Mouse (Mus musculus) liver, embryonic 11.5 days (tissue): ENCODE measurements around the gene Dstn. TPM values are rescaled to one million over a fixed set of nuclear protein-coding genes. Genes with fewer than 3 reads are reported as not detected.

Experiments used
- ATAC-seq: fragments of 200-750 bp; cut with Nextera tagmentation; replicated peaks from 2 replicates; pipeline ENCODE4 v1.8.0; 2017; ENCODE audit warnings: moderate number of reproducible peaks, mild to moderate bottlenecking, moderate TSS enrichment, moderate library complexity; ENCODE audit not compliant: low FRiP score
- DNase-seq: peaks from one replicate; pipeline ENCODE4 v3.0.0-alpha.2; 2017; ENCODE audit warnings: low spot score
- H3K27ac ChIP-seq: fragments of 300-500 bp; sonication (generic); 2 replicates; pipeline ENCODE4 v1.5.1; 2014; ENCODE audit warnings: mild to moderate bottlenecking, low read depth, low read length, control low read depth
- H3K27me3 ChIP-seq: fragments of 300-500 bp; sonication (generic); replicated peaks from 2 replicates; pipeline ENCODE4 v1.6.1; 2014; ENCODE audit warnings: low read length, mixed read lengths; ENCODE audit not compliant: control insufficient read depth, insufficient read depth
- H3K36me3 ChIP-seq: fragments of 300-500 bp; sonication (generic); 2 replicates; pipeline ENCODE4 v1.6.1; 2014; ENCODE audit warnings: mild to moderate bottlenecking, low read length, moderate library complexity, mixed read lengths; ENCODE audit not compliant: control insufficient read depth, insufficient read depth
- H3K4me1 ChIP-seq: fragments of 300-500 bp; sonication (generic); replicated peaks from 2 replicates; pipeline ENCODE4 v1.6.1; 2014; ENCODE audit warnings: low read length, mixed read lengths; ENCODE audit not compliant: control insufficient read depth, insufficient read depth
- H3K4me2 ChIP-seq: fragments of 300-500 bp; sonication (generic); 2 replicates; pipeline ENCODE4 v1.6.1; 2014; ENCODE audit warnings: mild to moderate bottlenecking, control low read depth, moderate library complexity
- H3K4me3 ChIP-seq: fragments of 300-500 bp; sonication (generic); 2 replicates; pipeline ENCODE4 v1.5.1; 2014; ENCODE audit warnings: low read depth, low read length, control low read depth
- H3K9ac ChIP-seq: fragments of 300-500 bp; sonication (generic); 2 replicates; pipeline ENCODE4 v1.6.1; 2014; ENCODE audit warnings: low read depth, low read length, control low read depth
- H3K9me3 ChIP-seq: fragments of 300-500 bp; sonication (generic); 2 replicates; pipeline ENCODE4 v1.6.1; 2016; ENCODE audit warnings: low read length, inconsistent platforms, mixed read lengths; ENCODE audit not compliant: control insufficient read depth
- WGBS: fragments of 180-500 bp; shearing (Covaris S2); extraction: QIAGEN DNeasy Blood & Tissue Kit; methylation state at CpG from one replicate; pipeline ENCODE4 v1.1.7; 2014; 5-methylcytosine and 5-hydroxymethylcytosine counted together
- polyA plus RNA-seq: library from polyadenylated mRNA; unstranded; fragments of >200 nt; fragmentation: Nextera tagmentation; extraction: Ambion mirVana; gene quantifications from 2 replicates; pipeline ENCODE4 v1.2.1, GENCODE M21; 2014

The Dstn gene
- polyA plus RNA-seq, 1 experiment from 2014 or later: 242 TPM

DNA sequence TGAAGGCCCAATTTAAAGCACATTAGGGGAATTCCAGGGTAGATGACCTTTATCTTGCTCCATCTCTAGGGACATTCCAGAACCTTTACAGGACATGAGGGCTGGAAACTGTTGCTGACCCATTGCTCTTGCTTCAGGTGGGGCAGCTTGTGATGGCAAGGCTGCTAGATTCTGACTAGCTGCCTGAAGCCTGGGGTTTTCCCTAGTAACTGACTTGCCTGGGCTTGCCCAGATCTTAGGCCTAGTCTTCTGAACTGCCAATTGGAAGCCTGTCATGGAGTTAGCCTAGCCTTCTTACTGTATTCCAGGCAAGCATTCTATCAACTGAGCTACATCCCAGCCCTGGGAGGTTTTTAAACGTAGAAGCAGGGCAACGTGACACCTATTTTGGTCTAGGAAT, 5.9 kb upstream of the Dstn start:
- no peaks in the 10 kb centered on the region for H3K36me3 ChIP-seq
- ATAC-seq: no peak
- DNase-seq: no peak
- H3K9ac ChIP-seq: no peak overlapping the region
- H3K27me3 ChIP-seq: no peaks in the 10 kb centered on the region
- no peaks in the 10 kb centered on the region; the same call in none of the 2 replicates for H3K4me1 ChIP-seq
- H3K4me2 ChIP-seq: no peak overlapping the region
- no peaks in the 10 kb centered on the region for H3K9me3 ChIP-seq
- 78% methylated on average over 2 of the region's 2 CpGs for WGBS
- H3K4me3 ChIP-seq: no peak overlapping the region
- no peak overlapping the region for H3K27ac ChIP-seq

DNA sequence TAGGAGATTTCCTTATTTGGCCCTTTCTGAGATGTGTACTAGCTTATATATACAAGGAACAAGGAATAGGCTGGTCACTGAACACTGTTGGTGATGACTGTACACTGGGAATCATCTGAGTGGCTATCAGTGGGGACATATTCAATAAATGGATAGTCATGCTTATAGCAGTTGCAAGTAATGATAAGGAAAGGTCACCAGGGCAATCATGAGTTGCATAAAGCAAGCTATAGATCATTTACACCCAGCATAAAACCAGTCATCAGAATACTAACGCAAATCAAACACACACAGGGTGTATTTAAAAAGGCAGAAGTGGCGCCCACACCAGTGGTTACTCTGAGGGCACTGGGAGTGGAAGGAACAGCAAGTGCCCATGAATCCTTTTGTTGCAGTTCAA, 2.9 kb upstream of the Dstn start:
- Histone ChIP-seq H3K27ac (no peak overlapping the region), H3K9me3 (no peaks in the 10 kb centered on the region), H3K4me1 (peaks cover 4% of the 10 kb centered on the region), H3K27me3 (no peaks in the 10 kb centered on the region), H3K36me3 (no peaks in the 10 kb centered on the region), H3K9ac (no peak overlapping the region), H3K4me2 (no peak overlapping the region), H3K4me3 (no peak overlapping the region)
- WGBS: 87% methylated on average over 2 of the region's 2 CpGs
- no peak for ATAC-seq
- DNase-seq: no peak

DNA sequence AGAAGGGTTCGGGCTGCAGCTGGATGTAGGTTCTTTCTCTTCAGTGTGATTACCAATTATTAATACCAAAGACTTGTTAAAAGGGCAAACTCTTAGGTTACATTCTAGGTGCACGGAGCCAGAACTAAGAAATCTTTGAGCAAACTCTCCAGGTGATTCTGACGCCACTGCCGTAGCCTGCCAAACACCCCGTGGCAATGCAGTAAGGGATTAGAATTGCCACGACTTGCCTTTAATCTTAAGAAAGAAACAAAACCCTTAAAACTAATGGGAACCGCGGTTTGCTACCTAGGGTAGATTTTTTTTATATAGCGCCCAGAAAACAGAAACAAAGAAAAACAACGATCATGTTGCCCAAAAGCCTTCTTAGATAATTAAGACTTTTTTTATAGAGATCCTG, 899 bp upstream of the Dstn start:
- peak overlapping the region; percentile 87 for H3K9ac ChIP-seq
- H3K9me3 ChIP-seq: no peaks in the 10 kb centered on the region
- no peak overlapping the region; the same call in 1 of the 2 replicates for H3K27ac ChIP-seq
- no peaks in the 10 kb centered on the region for H3K36me3 ChIP-seq
- H3K4me3 ChIP-seq: peak overlapping the region; percentile 79
- H3K4me1 ChIP-seq: peaks cover 17% of the 10 kb centered on the region
- DNase-seq (no peak), ATAC-seq (no peak)
- 10% methylated on average over 10 of the region's 10 CpGs for WGBS
- peak overlapping the region; percentile 93 for H3K4me2 ChIP-seq
- H3K27me3 ChIP-seq: no peaks in the 10 kb centered on the region

DNA sequence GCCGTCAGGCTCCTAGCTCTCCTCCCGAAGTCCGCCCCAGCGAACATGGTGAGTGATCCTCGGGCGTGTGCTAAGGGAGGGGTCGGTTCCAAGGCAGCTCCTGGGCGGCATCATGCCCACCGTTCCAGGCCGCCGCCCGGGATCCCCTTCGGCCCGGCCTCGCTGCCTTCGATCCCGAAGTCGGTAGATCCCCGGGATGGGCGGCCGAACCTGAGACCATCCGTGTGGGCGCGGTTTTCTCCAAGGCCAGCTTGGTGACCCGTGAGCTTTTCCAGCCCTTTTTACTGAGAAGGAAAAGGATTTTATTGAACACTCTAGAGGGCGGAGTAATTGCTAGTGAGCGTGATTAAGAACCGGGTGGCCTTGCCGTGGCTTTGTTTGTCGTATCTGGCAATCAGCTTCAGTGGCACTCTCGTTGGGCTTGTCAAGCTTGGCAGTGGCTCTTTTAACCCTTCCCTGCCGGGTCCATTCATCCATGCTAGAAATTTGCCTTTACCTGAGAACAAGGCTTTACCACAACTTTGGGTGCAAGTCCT, 548 bp downstream of the Dstn start:
- H3K4me3 ChIP-seq: peak overlapping the region; percentile 79
- WGBS: under 1% methylated on average over 32 of the region's 32 CpGs
- H3K36me3 ChIP-seq: no peaks in the 10 kb centered on the region
- no peaks in the 10 kb centered on the region for H3K27me3 ChIP-seq
- DNase-seq (peak; percentile 79), ATAC-seq (peak; percentile 51)
- H3K9me3 ChIP-seq: no peaks in the 10 kb centered on the region
- H3K4me1 ChIP-seq: peaks cover 18% of the 10 kb centered on the region
- peak overlapping the region; percentile 94 for H3K27ac ChIP-seq
- H3K9ac ChIP-seq: peak overlapping the region; percentile 87
- H3K4me2 ChIP-seq: peak overlapping the region; percentile 93

DNA sequence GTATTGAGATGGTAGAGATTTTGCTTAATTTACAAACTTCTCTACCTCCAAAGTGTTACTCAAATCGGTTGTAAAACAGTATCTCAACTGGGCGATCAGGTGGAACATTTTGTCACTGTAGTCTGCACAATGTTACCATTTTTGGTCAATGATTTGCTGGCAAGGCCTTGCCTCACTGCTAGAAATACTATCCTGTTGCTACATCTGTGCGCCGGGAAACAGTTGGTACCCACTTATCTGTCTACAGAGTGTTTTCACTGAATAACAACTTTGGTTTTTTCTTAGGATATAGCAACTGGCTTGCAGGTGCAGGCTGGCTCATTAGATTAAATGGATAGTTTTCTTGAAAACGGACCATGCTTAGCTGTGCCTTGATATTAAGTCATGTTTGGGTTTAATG, 1.1 kb downstream of the Dstn start:
- peak overlapping the region; percentile 93 for H3K4me2 ChIP-seq
- ATAC-seq (peak; percentile 52), DNase-seq (no peak)
- no peaks in the 10 kb centered on the region for H3K27me3 ChIP-seq
- no peaks in the 10 kb centered on the region for H3K9me3 ChIP-seq
- peak overlapping the region; percentile 94 for H3K27ac ChIP-seq
- peak overlapping the region; percentile 79 for H3K4me3 ChIP-seq
- H3K4me1 ChIP-seq: peaks cover 23% of the 10 kb centered on the region
- no peaks in the 10 kb centered on the region for H3K36me3 ChIP-seq
- WGBS: 2% methylated on average over 5 of the region's 5 CpGs
- peak overlapping the region; percentile 87 for H3K9ac ChIP-seq

DNA sequence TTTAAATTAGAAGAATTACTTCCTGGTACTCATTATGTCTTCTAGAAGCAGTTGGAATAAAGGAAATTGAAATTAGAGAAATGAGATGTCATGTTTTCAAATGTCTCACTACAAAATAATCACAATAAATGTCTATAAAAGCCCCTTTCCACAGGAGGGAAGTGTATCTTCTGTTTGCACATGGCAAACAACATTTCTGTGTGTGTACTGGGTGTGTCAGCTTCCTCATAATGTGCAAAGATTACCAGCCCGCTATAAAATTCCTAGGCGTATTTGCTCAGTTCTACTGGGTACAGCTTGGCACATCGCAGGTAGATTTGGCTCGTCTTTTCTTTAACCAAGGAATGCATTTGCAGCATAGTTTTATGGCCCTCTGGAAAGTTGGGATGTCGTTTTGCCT, 2.5 kb downstream of the Dstn start:
- ATAC-seq (no peak), DNase-seq (no peak)
- 49% methylated on average over 5 of the region's 5 CpGs for WGBS
- Histone ChIP-seq H3K27me3 (no peaks in the 10 kb centered on the region), H3K9ac (no peak overlapping the region), H3K4me1 (peaks cover 23% of the 10 kb centered on the region), H3K27ac (no peak overlapping the region), H3K9me3 (no peaks in the 10 kb centered on the region), H3K36me3 (no peaks in the 10 kb centered on the region), H3K4me2 (peak overlapping the region; percentile 93), H3K4me3 (no peak overlapping the region; the same call in 1 of the 2 replicates)

DNA sequence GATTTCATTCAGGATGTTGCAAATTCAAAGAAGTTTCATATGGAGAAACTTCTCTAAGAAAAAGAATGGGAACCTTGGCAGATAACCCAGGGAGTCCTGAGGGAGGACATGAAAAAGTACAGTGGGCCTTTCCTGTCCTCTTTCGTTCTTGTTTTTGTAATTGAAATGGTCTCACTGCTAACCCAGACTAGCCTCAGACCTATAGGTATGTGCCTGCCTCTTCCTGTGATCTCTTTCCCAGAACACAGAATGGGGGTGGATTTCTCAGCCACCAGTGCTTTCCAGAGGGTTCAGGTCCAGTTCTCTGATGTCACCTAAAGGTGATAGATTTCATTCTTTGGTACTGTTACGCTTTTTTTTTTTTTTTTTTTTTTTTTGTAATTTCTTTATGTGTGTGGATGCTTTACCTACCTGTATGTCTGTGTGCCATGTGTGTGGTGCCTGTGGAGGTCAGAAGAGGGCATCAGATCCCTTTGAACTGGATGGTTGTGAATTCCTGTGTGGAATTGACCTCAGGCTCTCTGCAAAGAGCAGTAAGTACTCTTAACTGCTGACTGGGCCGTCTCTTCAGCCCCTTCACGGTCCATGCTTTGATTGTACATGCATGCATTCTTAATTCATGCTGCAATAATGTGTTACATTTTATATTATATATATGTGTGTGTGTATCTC, 3.8 kb downstream of the Dstn start:
- 67% methylated on average over 4 of the region's 4 CpGs for WGBS
- Histone ChIP-seq H3K27ac (no peak overlapping the region), H3K36me3 (no peaks in the 10 kb centered on the region), H3K4me3 (no peak overlapping the region), H3K9ac (no peak overlapping the region), H3K27me3 (no peaks in the 10 kb centered on the region), H3K4me2 (no peak overlapping the region), H3K9me3 (no peaks in the 10 kb centered on the region), H3K4me1 (peaks cover 25% of the 10 kb centered on the region)
- ATAC-seq (no peak), DNase-seq (no peak)

DNA sequence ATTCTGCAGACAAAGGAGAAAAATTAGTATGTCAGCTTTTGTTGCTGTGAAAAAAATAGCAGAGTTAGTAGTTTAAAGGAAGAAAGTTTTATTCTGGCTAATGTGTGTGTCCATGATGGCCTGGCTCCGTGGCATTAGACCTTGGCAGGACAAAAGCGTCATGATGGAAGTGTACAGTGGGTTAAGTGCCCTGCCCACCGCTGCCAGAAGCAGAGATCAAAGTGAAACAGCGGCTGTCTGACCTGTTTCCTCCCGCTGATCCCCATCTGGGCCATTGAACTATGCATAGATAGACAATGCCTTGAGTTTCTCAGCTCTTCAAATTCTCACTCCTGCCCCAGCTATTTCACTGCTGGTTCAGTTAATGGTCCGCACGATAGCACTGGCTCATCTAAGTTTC, 9.0 kb downstream of the Dstn start:
- no peak overlapping the region for H3K27ac ChIP-seq
- H3K4me2 ChIP-seq: no peak overlapping the region

DNA sequence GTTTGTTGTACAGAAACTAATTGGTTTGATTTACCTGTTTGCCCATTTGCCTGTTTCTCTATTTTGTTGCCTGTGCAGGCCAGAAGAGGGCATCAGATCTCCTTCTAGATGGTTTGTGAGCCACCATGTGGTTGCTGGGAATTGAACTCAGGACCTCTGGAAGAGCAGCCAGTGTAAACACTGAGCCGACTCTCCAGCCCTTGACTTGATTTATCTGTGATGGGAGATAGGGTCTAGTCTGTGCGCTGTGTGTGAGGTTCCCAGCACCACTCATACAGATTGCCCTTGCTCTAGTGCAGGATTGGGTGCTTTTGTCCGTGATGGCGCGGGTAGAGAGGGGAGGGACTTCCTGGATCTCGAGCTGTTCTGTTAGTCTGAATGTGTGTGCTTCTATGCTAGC, 10.7 kb downstream of the Dstn start:
- WGBS: 85% methylated on average over 6 of the region's 6 CpGs
- Histone ChIP-seq H3K9ac (no peak overlapping the region), H3K27ac (no peak overlapping the region), H3K27me3 (no peaks in the 10 kb centered on the region), H3K9me3 (no peaks in the 10 kb centered on the region), H3K4me3 (no peak overlapping the region), H3K36me3 (no peaks in the 10 kb centered on the region), H3K4me2 (no peak overlapping the region), H3K4me1 (peaks cover 11% of the 10 kb centered on the region)
- DNase-seq: no peak
- ATAC-seq: no peak

More for the DNA sequence above, 9.0 kb downstream of the Dstn start:
- Histone ChIP-seq H3K9me3 (no peaks in the 10 kb centered on the region), H3K36me3 (no peaks in the 10 kb centered on the region), H3K4me3 (no peak overlapping the region), H3K27me3 (no peaks in the 10 kb centered on the region), H3K9ac (no peak overlapping the region), H3K4me1 (peaks cover 9% of the 10 kb centered on the region)
- no peak for DNase-seq
- 66% methylated on average over 7 of the region's 7 CpGs for WGBS
- no peak for ATAC-seq
